Mouse (Mus musculus): ENCODE measurements at regions not wholly inside any gene's neighbourhood (a gene's known extent, or its start where the extent isn't known, plus 50 kb on each side); places are given as distances from the start of the nearest gene placed in this dataset.
A peak's percentile ranks its signal among the peaks of the same experiment; 100 is the strongest.

GRCm38 (mm10) chr11:32937167-32937566 is 112.8 kb upstream of the Smim23 start:
- Histone ChIP-seq H3K4me2 (ENCODE audit: low read length) (no peak overlapping the region), H3K9ac (ENCODE audit: low read depth, low read length) (no peak overlapping the region), H3K9me3 (replicated peaks; ENCODE audit: control insufficient read depth, low read length, poor library complexity, severe bottlenecking) (0 out of 2 replicates have a peak, but pooled peaks cover 2% of the 10 kb centered on the region), H3K27ac (ENCODE audit: low read length) (no peak overlapping the region), H3K4me1 (ENCODE audit: control insufficient read depth, insufficient read depth, low read length) (no peaks in the 10 kb centered on the region), H3K4me3 (ENCODE audit: low read depth, low read length) (no peak overlapping the region), H3K27me3 (ENCODE audit: control insufficient read depth, insufficient read depth, low read depth, low read length) (no peaks in the 10 kb centered on the region), H3K36me3 (ENCODE audit: control insufficient read depth, insufficient read depth, low read length) (no peaks in the 10 kb centered on the region)
- ATAC-seq = no peak
- 47% methylated on average over 1 of the region's 1 CpGs for WGBS

GRCm38 (mm10) chr11:32931928-32932327 is 107.5 kb upstream of the Smim23 start:
- H3K27ac ChIP-seq (ENCODE audit: low read length) = no peak overlapping the region
- no peaks in the 10 kb centered on the region for H3K36me3 ChIP-seq (ENCODE audit: control insufficient read depth, insufficient read depth, low read length)
- ATAC-seq = no peak
- no peaks in the 10 kb centered on the region for H3K27me3 ChIP-seq (ENCODE audit: control insufficient read depth, insufficient read depth, low read depth, low read length)
- no peak overlapping the region for H3K9ac ChIP-seq (ENCODE audit: low read depth, low read length)
- H3K9me3 ChIP-seq (replicated peaks; ENCODE audit: control insufficient read depth, low read length, poor library complexity, severe bottlenecking) = 0 out of 2 replicates have a peak, but pooled peaks cover 2% of the 10 kb centered on the region
- 75% methylated on average over 9 of the region's 9 CpGs for WGBS
- 0 out of 2 replicates have a peak, but pooled peaks cover 3% of the 10 kb centered on the region for H3K4me1 ChIP-seq (ENCODE audit: control insufficient read depth, insufficient read depth, low read length)
- no peak overlapping the region for H3K4me3 ChIP-seq (ENCODE audit: low read depth, low read length)
- no peak overlapping the region for H3K4me2 ChIP-seq (ENCODE audit: low read length)

GRCm38 (mm10) chr11:32931018-32931417 is 106.6 kb upstream of the Smim23 start:
- Histone ChIP-seq H3K4me2 (ENCODE audit: low read length) (peak overlapping the region; percentile 44), H3K4me1 (ENCODE audit: control insufficient read depth, insufficient read depth, low read length) (peaks cover 4% of the 10 kb centered on the region; the same call in 1 of the 2 replicates), H3K4me3 (ENCODE audit: low read depth, low read length) (no peak overlapping the region), H3K27ac (ENCODE audit: low read length) (no peak overlapping the region), H3K36me3 (ENCODE audit: control insufficient read depth, insufficient read depth, low read length) (no peaks in the 10 kb centered on the region), H3K9me3 (replicated peaks; ENCODE audit: control insufficient read depth, low read length, poor library complexity, severe bottlenecking) (0 out of 2 replicates have a peak, but pooled peaks cover 2% of the 10 kb centered on the region), H3K9ac (ENCODE audit: low read depth, low read length) (no peak overlapping the region), H3K27me3 (ENCODE audit: control insufficient read depth, insufficient read depth, low read depth, low read length) (no peaks in the 10 kb centered on the region)
- WGBS = 12% methylated on average over 14 of the region's 14 CpGs
- ATAC-seq = peak; percentile 36; the same call in 1 of the 2 replicates

GRCm38 (mm10) chr11:32928837-32929236 is 104.4 kb upstream of the Smim23 start:
- Histone ChIP-seq H3K4me3 (ENCODE audit: low read depth, low read length) (no peak overlapping the region), H3K27me3 (ENCODE audit: control insufficient read depth, insufficient read depth, low read depth, low read length) (no peaks in the 10 kb centered on the region), H3K9me3 (replicated peaks; ENCODE audit: control insufficient read depth, low read length, poor library complexity, severe bottlenecking) (0 out of 2 replicates have a peak, but pooled peaks cover 2% of the 10 kb centered on the region), H3K4me1 (ENCODE audit: control insufficient read depth, insufficient read depth, low read length) (peaks cover 11% of the 10 kb centered on the region; the same call in 1 of the 2 replicates), H3K4me2 (ENCODE audit: low read length) (no peak overlapping the region), H3K27ac (ENCODE audit: low read length) (no peak overlapping the region), H3K36me3 (ENCODE audit: control insufficient read depth, insufficient read depth, low read length) (no peaks in the 10 kb centered on the region), H3K9ac (ENCODE audit: low read depth, low read length) (no peak overlapping the region)
- ATAC-seq = no peak
- 79% methylated on average over 2 of the region's 2 CpGs for WGBS

- 5% methylated on average over 33 of the region's 33 CpGs for WGBS
- H3K9me3 ChIP-seq (replicated peaks; ENCODE audit: control insufficient read depth, low read length, poor library complexity, severe bottlenecking) = no peaks in the 10 kb centered on the region
- H3K27me3 ChIP-seq (ENCODE audit: control insufficient read depth, insufficient read depth, low read depth, low read length) = no peaks in the 10 kb centered on the region
- H3K9ac ChIP-seq (ENCODE audit: low read depth, low read length) = peak overlapping the region; percentile 41
- no peaks in the 10 kb centered on the region for H3K36me3 ChIP-seq (ENCODE audit: control insufficient read depth, insufficient read depth, low read length)
- peaks cover 8% of the 10 kb centered on the region; the same call in 1 of the 2 replicates for H3K4me1 ChIP-seq (ENCODE audit: control insufficient read depth, insufficient read depth, low read length)
- peak overlapping the region; percentile 52 for H3K4me2 ChIP-seq (ENCODE audit: low read length)
- H3K27ac ChIP-seq (ENCODE audit: low read length) = no peak overlapping the region
- peak; percentile 34; the same call in 1 of the 2 replicates for ATAC-seq
- H3K4me3 ChIP-seq (ENCODE audit: low read depth, low read length) = peak overlapping the region; percentile 24
Observed at GRCm38 (mm10) chr11:32925421-32926271, 101.2 kb upstream of the Smim23 start.

GRCm38 (mm10) chr11:32924932-32925331 is 100.5 kb upstream of the Smim23 start:
- Histone ChIP-seq H3K27me3 (ENCODE audit: control insufficient read depth, insufficient read depth, low read depth, low read length) (no peaks in the 10 kb centered on the region), H3K27ac (ENCODE audit: low read length) (no peak overlapping the region), H3K4me2 (ENCODE audit: low read length) (no peak overlapping the region), H3K4me1 (ENCODE audit: control insufficient read depth, insufficient read depth, low read length) (peaks cover 8% of the 10 kb centered on the region; the same call in 1 of the 2 replicates), H3K9me3 (replicated peaks; ENCODE audit: control insufficient read depth, low read length, poor library complexity, severe bottlenecking) (no peaks in the 10 kb centered on the region), H3K4me3 (ENCODE audit: low read depth, low read length) (no peak overlapping the region), H3K9ac (ENCODE audit: low read depth, low read length) (no peak overlapping the region), H3K36me3 (ENCODE audit: control insufficient read depth, insufficient read depth, low read length) (no peaks in the 10 kb centered on the region)
- no peak for ATAC-seq
- WGBS = 67% methylated on average over 7 of the region's 7 CpGs

GRCm38 (mm10) chr11:32913071-32913470 is 88.7 kb upstream of the Smim23 start:
- no peaks in the 10 kb centered on the region for H3K36me3 ChIP-seq (ENCODE audit: control insufficient read depth, insufficient read depth, low read length)
- no peak overlapping the region for H3K9ac ChIP-seq (ENCODE audit: low read depth, low read length)
- no peaks in the 10 kb centered on the region for H3K9me3 ChIP-seq (replicated peaks; ENCODE audit: control insufficient read depth, low read length, poor library complexity, severe bottlenecking)
- no peak overlapping the region for H3K4me3 ChIP-seq (ENCODE audit: low read depth, low read length)
- H3K4me1 ChIP-seq (ENCODE audit: control insufficient read depth, insufficient read depth, low read length) = no peaks in the 10 kb centered on the region
- no peak for ATAC-seq
- H3K4me2 ChIP-seq (ENCODE audit: low read length) = no peak overlapping the region
- 79% methylated on average over 3 of the region's 3 CpGs for WGBS
- no peaks in the 10 kb centered on the region for H3K27me3 ChIP-seq (ENCODE audit: control insufficient read depth, insufficient read depth, low read depth, low read length)
- H3K27ac ChIP-seq (ENCODE audit: low read length) = no peak overlapping the region

GRCm38 (mm10) chr11:32911791-32912190 is 87.4 kb upstream of the Smim23 start:
- Histone ChIP-seq H3K4me2 (ENCODE audit: low read length) (no peak overlapping the region), H3K4me3 (ENCODE audit: low read depth, low read length) (no peak overlapping the region), H3K36me3 (ENCODE audit: control insufficient read depth, insufficient read depth, low read length) (no peaks in the 10 kb centered on the region), H3K9ac (ENCODE audit: low read depth, low read length) (no peak overlapping the region), H3K27me3 (ENCODE audit: control insufficient read depth, insufficient read depth, low read depth, low read length) (no peaks in the 10 kb centered on the region), H3K27ac (ENCODE audit: low read length) (no peak overlapping the region), H3K4me1 (ENCODE audit: control insufficient read depth, insufficient read depth, low read length) (no peaks in the 10 kb centered on the region), H3K9me3 (replicated peaks; ENCODE audit: control insufficient read depth, low read length, poor library complexity, severe bottlenecking) (no peaks in the 10 kb centered on the region)
- ATAC-seq = no peak
- WGBS = 96% methylated on average over 4 of the region's 4 CpGs

- Histone ChIP-seq H3K4me1 (ENCODE audit: control insufficient read depth, insufficient read depth, low read length) (no peaks in the 10 kb centered on the region), H3K4me3 (ENCODE audit: low read depth, low read length) (no peak overlapping the region), H3K27ac (ENCODE audit: low read length) (no peak overlapping the region), H3K27me3 (ENCODE audit: control insufficient read depth, insufficient read depth, low read depth, low read length) (no peaks in the 10 kb centered on the region), H3K9me3 (replicated peaks; ENCODE audit: control insufficient read depth, low read length, poor library complexity, severe bottlenecking) (no peaks in the 10 kb centered on the region), H3K36me3 (ENCODE audit: control insufficient read depth, insufficient read depth, low read length) (no peaks in the 10 kb centered on the region), H3K9ac (ENCODE audit: low read depth, low read length) (no peak overlapping the region), H3K4me2 (ENCODE audit: low read length) (no peak overlapping the region)
- ATAC-seq = no peak
- 77% methylated on average over 14 of the region's 14 CpGs for WGBS
Observed at GRCm38 (mm10) chr11:32908723-32909411, 84.5 kb upstream of the Smim23 start.

All from midbrain, embryonic 16.5 days (tissue).